Mouse (Mus musculus): ENCODE data around the gene Gsg1l. TPM values are rescaled to one million over a fixed set of nuclear protein-coding genes. Genes with fewer than 3 reads are reported as not detected.

Gsg1l gene
- polyA plus RNA-seq, 1 experiment from 2014 or later: 0.70 TPM

GRCm38 (mm10) chr7:126038366-126039246 lies 43.6 kb downstream of the Gsg1l start:
- DNase-seq (ENCODE audit: low spot score) (peak; percentile 51), ATAC-seq (replicated peaks; ENCODE audit: insufficient number of reproducible peaks, low FRiP score, low TSS enrichment, low read depth) (no peak; the same call in 1 of the 2 replicates)
- Histone ChIP-seq H3K4me3 (ENCODE audit: low read depth, low read length) (no peak overlapping the region), H3K9ac (replicated peaks; ENCODE audit: low read length) (0 out of 2 replicates have a peak overlapping the region, but pooled peaks have one; percentile 19), H3K9me3 (replicated peaks; ENCODE audit: control insufficient read depth, low read length) (no peaks in the 10 kb centered on the region), H3K27ac (replicated peaks; ENCODE audit: low read depth, low read length) (peak overlapping the region; percentile 32; the same call in 1 of the 2 replicates), H3K27me3 (ENCODE audit: control insufficient read depth, insufficient read depth, low read length) (no peaks in the 10 kb centered on the region), H3K4me2 (ENCODE audit: low read depth, low read length) (no peak overlapping the region), H3K36me3 (replicated peaks; ENCODE audit: control insufficient read depth, insufficient read depth, low read depth, low read length) (no peaks in the 10 kb centered on the region), H3K4me1 (ENCODE audit: control insufficient read depth, insufficient read depth, low read length) (no peaks in the 10 kb centered on the region)
- 48% methylated on average over 25 of the region's 25 CpGs for WGBS

GRCm38 (mm10) chr7:126035332-126035731 lies 46.9 kb downstream of the Gsg1l start:
- 75% methylated on average over 3 of the region's 3 CpGs for WGBS
- Histone ChIP-seq H3K4me3 (ENCODE audit: low read depth, low read length) (no peak overlapping the region), H3K4me2 (ENCODE audit: low read depth, low read length) (no peak overlapping the region), H3K9me3 (replicated peaks; ENCODE audit: control insufficient read depth, low read length) (no peaks in the 10 kb centered on the region), H3K9ac (replicated peaks; ENCODE audit: low read length) (no peak overlapping the region), H3K4me1 (ENCODE audit: control insufficient read depth, insufficient read depth, low read length) (no peaks in the 10 kb centered on the region), H3K36me3 (replicated peaks; ENCODE audit: control insufficient read depth, insufficient read depth, low read depth, low read length) (no peaks in the 10 kb centered on the region), H3K27me3 (ENCODE audit: control insufficient read depth, insufficient read depth, low read length) (no peaks in the 10 kb centered on the region), H3K27ac (replicated peaks; ENCODE audit: low read depth, low read length) (no peak overlapping the region)
- DNase-seq (ENCODE audit: low spot score): no peak
- ATAC-seq (replicated peaks; ENCODE audit: insufficient number of reproducible peaks, low FRiP score, low TSS enrichment, low read depth): no peak

- WGBS: 86% methylated on average over 5 of the region's 5 CpGs
- Histone ChIP-seq H3K36me3 (replicated peaks; ENCODE audit: control insufficient read depth, insufficient read depth, low read depth, low read length) (no peaks in the 10 kb centered on the region), H3K4me3 (ENCODE audit: low read depth, low read length) (no peak overlapping the region), H3K27me3 (ENCODE audit: control insufficient read depth, insufficient read depth, low read length) (no peaks in the 10 kb centered on the region), H3K9ac (replicated peaks; ENCODE audit: low read length) (no peak overlapping the region), H3K9me3 (replicated peaks; ENCODE audit: control insufficient read depth, low read length) (no peaks in the 10 kb centered on the region), H3K4me1 (ENCODE audit: control insufficient read depth, insufficient read depth, low read length) (no peaks in the 10 kb centered on the region), H3K27ac (replicated peaks; ENCODE audit: low read depth, low read length) (no peak overlapping the region), H3K4me2 (ENCODE audit: low read depth, low read length) (no peak overlapping the region)
- no peak for ATAC-seq (replicated peaks; ENCODE audit: insufficient number of reproducible peaks, low FRiP score, low TSS enrichment, low read depth)
- DNase-seq (ENCODE audit: low spot score): no peak
These were observed 49.4 kb downstream of the Gsg1l start for GRCm38 (mm10) chr7:126032776-126033209.

GRCm38 (mm10) chr7:126032365-126032755 lies 49.9 kb downstream of the Gsg1l start:
- Histone ChIP-seq H3K4me3 (ENCODE audit: low read depth, low read length) (no peak overlapping the region), H3K4me1 (ENCODE audit: control insufficient read depth, insufficient read depth, low read length) (no peaks in the 10 kb centered on the region), H3K27ac (replicated peaks; ENCODE audit: low read depth, low read length) (no peak overlapping the region), H3K9me3 (replicated peaks; ENCODE audit: control insufficient read depth, low read length) (no peaks in the 10 kb centered on the region), H3K4me2 (ENCODE audit: low read depth, low read length) (no peak overlapping the region), H3K36me3 (replicated peaks; ENCODE audit: control insufficient read depth, insufficient read depth, low read depth, low read length) (no peaks in the 10 kb centered on the region), H3K27me3 (ENCODE audit: control insufficient read depth, insufficient read depth, low read length) (no peaks in the 10 kb centered on the region), H3K9ac (replicated peaks; ENCODE audit: low read length) (no peak overlapping the region)
- 88% methylated on average over 3 of the region's 3 CpGs for WGBS
- no peak for DNase-seq (ENCODE audit: low spot score)
- no peak for ATAC-seq (replicated peaks; ENCODE audit: insufficient number of reproducible peaks, low FRiP score, low TSS enrichment, low read depth)

GRCm38 (mm10) chr7:126031598-126032364 lies 50.4 kb downstream of the Gsg1l start:
- Histone ChIP-seq H3K9ac (replicated peaks; ENCODE audit: low read length) (no peak overlapping the region), H3K4me3 (ENCODE audit: low read depth, low read length) (no peak overlapping the region), H3K4me2 (ENCODE audit: low read depth, low read length) (no peak overlapping the region), H3K9me3 (replicated peaks; ENCODE audit: control insufficient read depth, low read length) (no peaks in the 10 kb centered on the region), H3K36me3 (replicated peaks; ENCODE audit: control insufficient read depth, insufficient read depth, low read depth, low read length) (no peaks in the 10 kb centered on the region), H3K27ac (replicated peaks; ENCODE audit: low read depth, low read length) (no peak overlapping the region), H3K4me1 (ENCODE audit: control insufficient read depth, insufficient read depth, low read length) (no peaks in the 10 kb centered on the region), H3K27me3 (ENCODE audit: control insufficient read depth, insufficient read depth, low read length) (no peaks in the 10 kb centered on the region)
- DNase-seq (ENCODE audit: low spot score): no peak
- ATAC-seq (replicated peaks; ENCODE audit: insufficient number of reproducible peaks, low FRiP score, low TSS enrichment, low read depth): no peak
- WGBS: 77% methylated on average over 10 of the region's 10 CpGs

- Histone ChIP-seq H3K4me1 (ENCODE audit: control insufficient read depth, insufficient read depth, low read length) (no peaks in the 10 kb centered on the region), H3K36me3 (replicated peaks; ENCODE audit: control insufficient read depth, insufficient read depth, low read depth, low read length) (no peaks in the 10 kb centered on the region), H3K9me3 (replicated peaks; ENCODE audit: control insufficient read depth, low read length) (no peaks in the 10 kb centered on the region), H3K9ac (replicated peaks; ENCODE audit: low read length) (no peak overlapping the region), H3K27ac (replicated peaks; ENCODE audit: low read depth, low read length) (no peak overlapping the region), H3K27me3 (ENCODE audit: control insufficient read depth, insufficient read depth, low read length) (no peaks in the 10 kb centered on the region), H3K4me3 (ENCODE audit: low read depth, low read length) (no peak overlapping the region), H3K4me2 (ENCODE audit: low read depth, low read length) (no peak overlapping the region)
- WGBS: 38% methylated on average over 1 of the region's 1 CpGs
- ATAC-seq (replicated peaks; ENCODE audit: insufficient number of reproducible peaks, low FRiP score, low TSS enrichment, low read depth): no peak
- DNase-seq (ENCODE audit: low spot score): no peak
These were observed 54.8 kb downstream of the Gsg1l start for GRCm38 (mm10) chr7:126027410-126027809.

GRCm38 (mm10) chr7:126026600-126026999 lies 55.6 kb downstream of the Gsg1l start:
- no peaks in the 10 kb centered on the region for H3K27me3 ChIP-seq (ENCODE audit: control insufficient read depth, insufficient read depth, low read length)
- no peak for DNase-seq (ENCODE audit: low spot score)
- ATAC-seq (replicated peaks; ENCODE audit: insufficient number of reproducible peaks, low FRiP score, low TSS enrichment, low read depth): no peak
- H3K27ac ChIP-seq (replicated peaks; ENCODE audit: low read depth, low read length): no peak overlapping the region
- WGBS: 59% methylated on average over 5 of the region's 5 CpGs
- no peaks in the 10 kb centered on the region for H3K36me3 ChIP-seq (replicated peaks; ENCODE audit: control insufficient read depth, insufficient read depth, low read depth, low read length)
- H3K9ac ChIP-seq (replicated peaks; ENCODE audit: low read length): no peak overlapping the region
- no peaks in the 10 kb centered on the region for H3K9me3 ChIP-seq (replicated peaks; ENCODE audit: control insufficient read depth, low read length)
- no peaks in the 10 kb centered on the region for H3K4me1 ChIP-seq (ENCODE audit: control insufficient read depth, insufficient read depth, low read length)
- H3K4me3 ChIP-seq (ENCODE audit: low read depth, low read length): no peak overlapping the region
- H3K4me2 ChIP-seq (ENCODE audit: low read depth, low read length): no peak overlapping the region

- H3K4me3 ChIP-seq (ENCODE audit: low read depth, low read length): no peak overlapping the region
- H3K4me1 ChIP-seq (ENCODE audit: control insufficient read depth, insufficient read depth, low read length): peaks cover 8% of the 10 kb centered on the region; the same call in 1 of the 2 replicates
- DNase-seq (ENCODE audit: low spot score): no peak
- no peaks in the 10 kb centered on the region for H3K9me3 ChIP-seq (replicated peaks; ENCODE audit: control insufficient read depth, low read length)
- no peak for ATAC-seq (replicated peaks; ENCODE audit: insufficient number of reproducible peaks, low FRiP score, low TSS enrichment, low read depth)
- WGBS: 50% methylated on average over 6 of the region's 6 CpGs
- no peak overlapping the region for H3K27ac ChIP-seq (replicated peaks; ENCODE audit: low read depth, low read length)
- no peak overlapping the region for H3K4me2 ChIP-seq (ENCODE audit: low read depth, low read length)
- no peak overlapping the region for H3K9ac ChIP-seq (replicated peaks; ENCODE audit: low read length)
- H3K27me3 ChIP-seq (ENCODE audit: control insufficient read depth, insufficient read depth, low read length): no peaks in the 10 kb centered on the region
- H3K36me3 ChIP-seq (replicated peaks; ENCODE audit: control insufficient read depth, insufficient read depth, low read depth, low read length): no peaks in the 10 kb centered on the region
These were observed 62.2 kb downstream of the Gsg1l start for GRCm38 (mm10) chr7:126019966-126020365.

Measured in embryonic facial prominence, embryonic 11.5 days (tissue).